Mouse (Mus musculus): ENCODE data around the gene Tal1. TPM values are rescaled to one million over a fixed set of nuclear protein-coding genes. Genes with fewer than 3 reads are reported as not detected.

Tal1 gene
- total and polyA plus RNA-seq, 2 experiments from 2014 or later = 0.54 to 2.5 TPM

- Histone ChIP-seq H3K27me3 (ENCODE audit: insufficient read depth, low read length) (peaks cover 14% of the 10 kb centered on the region), H3K4me1 (ENCODE audit: insufficient read depth) (0 out of 2 replicates have a peak, but pooled peaks cover 6% of the 10 kb centered on the region), H3K36me3 (ENCODE audit: insufficient read depth) (no peaks in the 10 kb centered on the region), H3K4me2 (ENCODE audit: low read depth) (no peak overlapping the region), H3K4me3 (ENCODE audit: low read depth, low read length) (no peak overlapping the region), H3K9ac (no peak overlapping the region), H3K27ac (ENCODE audit: low read depth, low read length) (no peak overlapping the region), H3K9me3 (ENCODE audit: low read length) (no peaks in the 10 kb centered on the region)
- WGBS = 79% methylated on average over 4 of the region's 4 CpGs
- ATAC-seq (no peak), DNase-seq (no peak)
- no peak for TF ChIP-seq CTCF (IDR thresholded peaks at IDR 0.05; ENCODE audit: low read depth)
Observed at GRCm38 (mm10) chr4:115093331-115093864, 37.2 kb downstream of the Tal1 start.

DNA sequence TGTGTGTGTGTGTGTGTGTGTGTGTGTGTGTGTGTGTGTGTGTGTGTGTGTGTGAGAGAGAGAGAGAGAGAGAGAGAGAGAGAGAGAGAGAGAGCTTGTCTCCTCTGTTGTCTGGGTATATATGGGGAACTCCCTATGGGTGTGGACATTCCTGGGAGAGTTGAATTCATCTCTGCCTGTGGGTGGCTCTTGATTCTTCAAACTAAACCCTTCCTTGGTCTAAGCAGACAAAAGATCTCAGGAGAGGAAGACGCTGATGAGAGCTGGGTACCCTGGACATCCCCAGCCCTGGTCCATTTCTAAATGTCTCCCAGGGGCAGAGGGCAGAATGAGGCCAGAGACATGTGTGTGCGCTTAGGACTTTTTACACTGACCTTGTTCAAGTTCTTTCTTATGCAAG lies 37.8 kb downstream of the Tal1 start:
- Histone ChIP-seq H3K4me1 (ENCODE audit: insufficient read depth) (0 out of 2 replicates have a peak, but pooled peaks cover 6% of the 10 kb centered on the region), H3K9ac (no peak overlapping the region), H3K4me2 (ENCODE audit: low read depth) (no peak overlapping the region), H3K4me3 (ENCODE audit: low read depth, low read length) (no peak overlapping the region), H3K9me3 (ENCODE audit: low read length) (no peaks in the 10 kb centered on the region), H3K27me3 (ENCODE audit: insufficient read depth, low read length) (peaks cover 14% of the 10 kb centered on the region), H3K36me3 (ENCODE audit: insufficient read depth) (no peaks in the 10 kb centered on the region), H3K27ac (ENCODE audit: low read depth, low read length) (no peak overlapping the region)
- ATAC-seq = no peak
- WGBS = 79% methylated on average over 2 of the region's 2 CpGs
- no peak for DNase-seq
- TF ChIP-seq CTCF (IDR thresholded peaks at IDR 0.05; ENCODE audit: low read depth) = no peak

- 2% methylated on average over 31 of the region's 31 CpGs for WGBS
- Histone ChIP-seq H3K9me3 (ENCODE audit: low read length) (no peaks in the 10 kb centered on the region), H3K4me1 (ENCODE audit: insufficient read depth) (0 out of 2 replicates have a peak, but pooled peaks cover 6% of the 10 kb centered on the region), H3K4me2 (ENCODE audit: low read depth) (peak overlapping the region; percentile 84), H3K9ac (peak overlapping the region; percentile 51), H3K27me3 (ENCODE audit: insufficient read depth, low read length) (peaks cover 14% of the 10 kb centered on the region), H3K4me3 (ENCODE audit: low read depth, low read length) (peak overlapping the region; percentile 36), H3K27ac (ENCODE audit: low read depth, low read length) (no peak overlapping the region), H3K36me3 (ENCODE audit: insufficient read depth) (no peaks in the 10 kb centered on the region)
- DNase-seq = peak; percentile 4
- peak; percentile 59 for ATAC-seq
- no peak for TF ChIP-seq CTCF (IDR thresholded peaks at IDR 0.05; ENCODE audit: low read depth)
Observed at GRCm38 (mm10) chr4:115095671-115096434, 39.6 kb downstream of the Tal1 start.

GRCm38 (mm10) chr4:115096435-115097145 lies 40.4 kb downstream of the Tal1 start:
- DNase-seq (no peak), ATAC-seq (peak; percentile 21; the same call in 1 of the 2 replicates)
- Histone ChIP-seq H3K4me2 (ENCODE audit: low read depth) (peak overlapping the region; percentile 84), H3K9ac (no peak overlapping the region), H3K27me3 (ENCODE audit: insufficient read depth, low read length) (peaks cover 14% of the 10 kb centered on the region), H3K27ac (ENCODE audit: low read depth, low read length) (no peak overlapping the region), H3K36me3 (ENCODE audit: insufficient read depth) (no peaks in the 10 kb centered on the region), H3K4me3 (ENCODE audit: low read depth, low read length) (no peak overlapping the region), H3K4me1 (ENCODE audit: insufficient read depth) (0 out of 2 replicates have a peak, but pooled peaks cover 6% of the 10 kb centered on the region), H3K9me3 (ENCODE audit: low read length) (no peaks in the 10 kb centered on the region)
- 22% methylated on average over 11 of the region's 11 CpGs for WGBS
- no peak for TF ChIP-seq CTCF (IDR thresholded peaks at IDR 0.05; ENCODE audit: low read depth)

DNA sequence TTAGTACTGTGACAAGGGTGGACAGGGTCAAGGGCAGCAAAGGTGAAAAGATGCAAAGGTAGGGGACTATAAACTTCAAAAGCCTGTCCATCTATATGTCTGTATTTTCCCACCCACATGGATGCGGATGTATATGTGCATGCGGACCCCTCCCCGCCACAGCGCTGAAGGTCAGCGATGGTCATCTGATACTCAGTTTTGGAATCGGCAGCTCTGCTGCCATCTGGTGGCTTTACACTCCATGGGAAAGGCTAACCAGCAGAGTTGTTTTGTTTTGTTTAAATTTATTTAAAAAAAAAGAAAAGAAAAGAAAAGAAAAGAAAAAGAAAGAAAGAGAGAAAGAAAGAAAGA lies 40.9 kb downstream of the Tal1 start:
- peak; percentile 59 for TF ChIP-seq CTCF (IDR thresholded peaks at IDR 0.05; ENCODE audit: low read depth)
- ATAC-seq (no peak), DNase-seq (peak; percentile 46)
- under 1% methylated on average over 6 of the region's 6 CpGs for whole genome bisulfite sequencing
- Histone ChIP-seq H3K4me2 (ENCODE audit: low read depth) (peak overlapping the region; percentile 37), H3K36me3 (ENCODE audit: insufficient read depth) (no peaks in the 10 kb centered on the region), H3K27ac (ENCODE audit: low read depth, low read length) (no peak overlapping the region), H3K4me3 (ENCODE audit: low read depth, low read length) (0 out of 2 replicates have a peak overlapping the region, but pooled peaks have one; percentile 11), H3K27me3 (ENCODE audit: insufficient read depth, low read length) (peaks cover 14% of the 10 kb centered on the region), H3K9me3 (ENCODE audit: low read length) (no peaks in the 10 kb centered on the region), H3K9ac (no peak overlapping the region), H3K4me1 (ENCODE audit: insufficient read depth) (0 out of 2 replicates have a peak, but pooled peaks cover 6% of the 10 kb centered on the region)

- Histone ChIP-seq H3K9ac (no peak overlapping the region), H3K36me3 (ENCODE audit: insufficient read depth) (no peaks in the 10 kb centered on the region), H3K27ac (ENCODE audit: low read depth, low read length) (no peak overlapping the region), H3K4me2 (ENCODE audit: low read depth) (no peak overlapping the region), H3K9me3 (ENCODE audit: low read length) (no peaks in the 10 kb centered on the region), H3K4me1 (ENCODE audit: insufficient read depth) (no peaks in the 10 kb centered on the region), H3K27me3 (ENCODE audit: insufficient read depth, low read length) (peaks cover 3% of the 10 kb centered on the region), H3K4me3 (ENCODE audit: low read depth, low read length) (no peak overlapping the region)
- ATAC-seq (peak; percentile 89), DNase-seq (peak; percentile 87)
- 34% methylated on average over 6 of the region's 6 CpGs for WGBS
- peak; percentile 96 for TF ChIP-seq CTCF (IDR thresholded peaks at IDR 0.05; ENCODE audit: low read depth)
Observed at GRCm38 (mm10) chr4:115101682-115102081, 45.5 kb downstream of the Tal1 start.

DNA sequence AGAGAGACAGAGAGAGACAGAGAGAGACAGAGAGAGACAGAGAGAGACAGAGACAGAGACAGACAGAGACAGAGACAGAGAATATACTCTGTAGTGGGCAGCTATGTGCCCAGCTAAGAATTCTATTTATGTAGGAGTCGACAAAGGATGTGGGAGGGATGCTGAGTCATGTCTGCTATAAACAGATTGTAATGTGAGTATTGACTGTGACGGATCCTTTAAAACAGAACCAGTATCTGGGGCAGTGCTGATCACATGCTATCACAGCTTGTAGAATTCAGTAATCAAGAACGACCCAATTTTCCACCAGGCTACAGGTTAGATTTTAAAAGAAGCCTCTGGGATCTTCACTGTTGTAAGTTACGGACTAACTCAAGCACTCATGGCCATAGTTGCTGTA lies 47.3 kb downstream of the Tal1 start:
- DNase-seq (no peak), ATAC-seq (no peak)
- 63% methylated on average over 4 of the region's 4 CpGs for WGBS
- H3K27ac ChIP-seq (ENCODE audit: low read depth, low read length) = no peak overlapping the region
- H3K4me2 ChIP-seq (ENCODE audit: low read depth) = no peak overlapping the region
- no peak for TF ChIP-seq CTCF (IDR thresholded peaks at IDR 0.05; ENCODE audit: low read depth)
- H3K9ac ChIP-seq = no peak overlapping the region
- no peaks in the 10 kb centered on the region for H3K9me3 ChIP-seq (ENCODE audit: low read length)
- H3K4me1 ChIP-seq (ENCODE audit: insufficient read depth) = no peaks in the 10 kb centered on the region
- H3K4me3 ChIP-seq (ENCODE audit: low read depth, low read length) = no peak overlapping the region
- no peaks in the 10 kb centered on the region for H3K27me3 ChIP-seq (ENCODE audit: insufficient read depth, low read length)
- no peaks in the 10 kb centered on the region for H3K36me3 ChIP-seq (ENCODE audit: insufficient read depth)

Measured in forebrain, postnatal 0 days (tissue).